Mouse (Mus musculus) heart, embryonic 14.5 days (tissue): ENCODE data around the gene Inka2. TPM values are rescaled to one million over a fixed set of nuclear protein-coding genes. Genes with fewer than 3 reads are reported as not detected.
A peak's percentile ranks its signal among the peaks of the same experiment; 100 is the strongest.
"Not testable (repeated sequence)": the region's sequence is repeated elsewhere in the genome, so short reads cannot be mapped to it uniquely, and the experiment has no call there.

Source experiments
- ATAC-seq: fragments of 200-750 bp; cut with Nextera tagmentation; 2 replicates; pipeline ENCODE4 v1.8.0; 2017; ENCODE audit warnings: low read depth, moderate TSS enrichment; ENCODE audit not compliant: insufficient number of reproducible peaks, insufficient read depth, low FRiP score
- H3K27ac ChIP-seq, 2 experiments: fragments of 200-500 bp in 1 of 2; fragments of 300-500 bp in 1 of 2; sonication (generic) in 1 of 2; replicated peaks in 1 of 2; 2 replicates each; pipeline ENCODE4 v1.5.1; 2012 to 2014; ENCODE audit warnings: low read depth in 2 of 2, low read length in 2 of 2, control low read depth in 1 of 2, mild to moderate bottlenecking in 1 of 2, mixed read lengths in 1 of 2; ENCODE audit not compliant: control insufficient read depth in 1 of 2, insufficient read depth in 1 of 2
- H3K27me3 ChIP-seq: fragments of 300-500 bp; sonication (generic); 2 replicates; pipeline ENCODE4 v1.6.1; 2014; ENCODE audit warnings: mild to moderate bottlenecking, low read length, control low read depth; ENCODE audit not compliant: control insufficient read depth, insufficient read depth
- H3K36me3 ChIP-seq: fragments of 300-500 bp; sonication (generic); 2 replicates; pipeline ENCODE4 v1.6.1; 2014; ENCODE audit warnings: mild to moderate bottlenecking, control low read depth, low read length, mixed read lengths; ENCODE audit not compliant: control insufficient read depth, insufficient read depth
- H3K4me1 ChIP-seq, 2 experiments: fragments of 200-500 bp in 1 of 2; fragments of 300-500 bp in 1 of 2; sonication (generic) in 1 of 2; 2 replicates each; pipeline ENCODE4 v1.6.1; 2012 to 2014; ENCODE audit warnings: low read length in 2 of 2, control low read depth in 1 of 2, mixed read lengths in 1 of 2; ENCODE audit not compliant: control insufficient read depth in 2 of 2, insufficient read depth in 2 of 2
- H3K4me2 ChIP-seq: fragments of 300-500 bp; sonication (generic); 2 replicates; pipeline ENCODE4 v1.6.1; 2014; ENCODE audit warnings: mild to moderate bottlenecking, low read length
- H3K4me3 ChIP-seq, 2 experiments: fragments of 200-500 bp in 1 of 2; fragments of 300-500 bp in 1 of 2; sonication (generic) in 1 of 2; 2 replicates each; pipeline ENCODE4 v1.5.1; 2012 to 2014; ENCODE audit warnings: low read length in 2 of 2, mild to moderate bottlenecking in 2 of 2, control low read depth in 1 of 2, low read depth in 1 of 2, moderate library complexity in 1 of 2; ENCODE audit not compliant: control insufficient read depth in 1 of 2, insufficient read depth in 1 of 2
- H3K9ac ChIP-seq: fragments of 300-500 bp; sonication (generic); 2 replicates; pipeline ENCODE4 v1.6.1; 2014; ENCODE audit warnings: mild to moderate bottlenecking, low read length
- H3K9me3 ChIP-seq: fragments of 300-500 bp; sonication (generic); 2 replicates; pipeline ENCODE4 v1.6.1; 2016; ENCODE audit warnings: low read length, control low read depth; ENCODE audit not compliant: control insufficient read depth
- WGBS: fragments of 180-500 bp; shearing (Covaris S2); extraction: QIAGEN DNeasy Blood & Tissue Kit; methylation state at CpG from one replicate; pipeline ENCODE4 v1.1.7; 2014; 5-methylcytosine and 5-hydroxymethylcytosine counted together
- polyA plus RNA-seq: library from polyadenylated mRNA; unstranded; fragments of >200 nt; fragmentation: Nextera tagmentation; extraction: Ambion mirVana; gene quantifications from 2 replicates; pipeline ENCODE4 v1.2.1, GENCODE M21; 2014

The Inka2 gene
- polyA plus RNA-seq, 1 experiment from 2014 or later = 1.7 TPM

DNA sequence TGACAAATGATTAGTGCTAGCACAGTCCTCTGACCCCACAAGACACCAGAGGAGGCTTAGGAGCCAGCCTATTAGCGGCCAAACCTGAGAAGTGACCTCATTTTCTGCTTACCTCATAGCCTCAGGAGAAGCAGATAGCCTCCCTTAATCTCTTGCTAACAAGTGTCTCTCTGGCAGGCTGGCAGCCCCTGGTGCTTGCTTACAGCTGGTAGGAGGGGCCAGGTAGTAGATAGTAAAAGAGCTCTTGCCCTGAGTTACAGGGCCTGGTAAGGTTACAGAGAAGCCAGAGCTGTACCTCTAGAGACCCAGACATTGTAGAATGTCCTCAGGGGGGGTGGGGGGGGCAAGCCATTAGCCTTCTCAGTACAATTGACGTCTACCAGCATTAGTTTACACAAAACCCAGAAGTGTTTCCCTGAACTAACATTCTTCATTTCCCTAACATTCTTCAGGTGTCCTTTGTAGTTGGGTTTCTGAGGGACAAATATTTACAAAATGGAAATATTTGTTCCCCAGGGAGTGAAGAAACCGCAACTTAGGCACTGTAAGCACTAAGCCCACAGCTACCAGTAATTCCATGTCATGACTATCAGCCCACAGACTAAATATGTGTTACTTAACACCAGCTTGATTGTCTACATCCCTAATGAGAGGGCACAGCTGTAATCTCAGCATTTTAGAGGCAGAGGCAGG, 5.0 kb upstream of the Inka2 start:
- Histone ChIP-seq H3K36me3 (no peaks in the 10 kb centered on the region), H3K4me1 (peaks cover 32 to 66% of the 10 kb centered on the region in 2 experiments), H3K4me2 (no peak overlapping the region), H3K27ac (peak overlapping the region; percentile 63 to 65), H3K27me3 (no peaks in the 10 kb centered on the region), H3K9me3 (no peaks in the 10 kb centered on the region), H3K4me3 (no peak overlapping the region), H3K9ac (no peak overlapping the region)
- WGBS = 34% methylated on average over 3 of the region's 3 CpGs
- no peak for ATAC-seq

DNA sequence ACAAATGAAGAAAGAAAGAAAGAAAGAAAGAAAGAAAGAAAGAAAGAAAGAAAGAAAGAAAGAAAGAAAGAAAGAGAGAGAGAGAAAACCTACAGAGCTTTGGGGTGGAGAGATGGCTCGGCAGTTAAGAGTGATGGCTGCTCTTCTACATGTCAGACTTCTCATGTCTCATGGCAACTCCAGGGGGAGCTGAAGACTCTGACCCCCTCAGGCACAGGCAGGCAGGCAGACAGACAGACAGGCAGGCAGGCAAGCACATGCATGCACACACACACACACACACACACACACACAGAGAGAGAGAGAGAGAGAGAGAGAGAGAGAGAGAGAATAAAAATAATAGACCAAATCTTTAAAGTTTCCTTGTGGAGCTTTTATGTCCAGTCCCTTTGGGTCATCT, 3.6 kb upstream of the Inka2 start:
- 44% methylated on average over 1 of the region's 1 CpGs for WGBS
- not testable (repeated sequence) for H3K27me3 ChIP-seq, ATAC-seq, H3K9me3 ChIP-seq, H3K4me3 ChIP-seq, H3K27ac ChIP-seq, H3K9ac ChIP-seq, H3K36me3 ChIP-seq
- H3K4me1 ChIP-seq = peaks cover 28 to 63% of the 10 kb centered on the region in 2 experiments
- H3K4me2 ChIP-seq = peak overlapping the region; percentile 44

DNA sequence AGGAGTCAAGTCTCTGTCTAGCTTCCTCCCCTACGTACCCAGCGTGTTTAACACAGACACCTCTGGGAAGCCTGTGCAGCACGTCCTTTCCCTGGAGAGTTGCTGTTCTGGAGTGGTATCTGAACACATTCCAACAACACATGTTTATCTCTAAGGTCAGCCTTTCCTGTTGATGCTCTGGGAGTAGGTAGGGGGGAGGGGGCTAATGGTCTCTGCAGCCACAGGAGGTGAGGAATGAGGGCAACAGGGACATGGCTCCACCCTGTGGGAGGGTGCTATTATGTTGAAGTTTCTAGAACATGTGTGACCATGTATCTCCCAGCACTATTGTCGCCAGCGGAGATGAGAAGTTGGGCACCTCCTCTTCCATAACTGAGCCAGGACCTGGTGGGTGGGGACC, 3.0 kb upstream of the Inka2 start:
- H3K4me3 ChIP-seq = 0 out of 4 replicates have a peak overlapping the region, but pooled peaks of 1 of the 2 experiments have one; percentile 0
- H3K4me2 ChIP-seq = peak overlapping the region; percentile 44
- ATAC-seq = peak; percentile 8; the same call in 1 of the 2 replicates
- H3K9me3 ChIP-seq = no peaks in the 10 kb centered on the region
- H3K9ac ChIP-seq = no peak overlapping the region
- no peaks in the 10 kb centered on the region for H3K27me3 ChIP-seq
- H3K36me3 ChIP-seq = no peaks in the 10 kb centered on the region
- no peak overlapping the region for H3K27ac ChIP-seq
- WGBS = 20% methylated on average over 5 of the region's 5 CpGs
- peaks cover 24 to 61% of the 10 kb centered on the region in 2 experiments for H3K4me1 ChIP-seq

DNA sequence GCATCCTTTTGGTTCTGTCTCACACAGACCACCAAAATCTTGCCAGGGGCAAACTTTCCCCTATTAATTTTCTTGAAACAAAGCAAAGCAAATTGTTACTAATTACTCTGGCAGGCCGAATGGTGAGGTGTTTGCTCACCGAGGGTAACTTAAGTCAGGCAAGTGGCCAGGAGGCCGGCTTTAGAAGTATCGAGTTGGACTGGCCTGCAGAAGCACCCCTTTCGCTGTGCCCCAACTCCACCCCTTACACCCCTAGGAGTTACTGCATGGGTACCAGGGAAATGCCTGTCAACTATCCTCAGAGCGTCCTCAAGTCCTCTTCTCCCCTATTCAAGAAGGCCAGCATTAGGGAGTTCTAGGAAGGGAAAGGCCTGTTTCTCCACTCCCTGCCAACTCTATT, 828 bp upstream of the Inka2 start:
- no peak overlapping the region for H3K9ac ChIP-seq
- no peak overlapping the region for H3K27ac ChIP-seq
- no peaks in the 10 kb centered on the region for H3K9me3 ChIP-seq
- H3K4me3 ChIP-seq = no peak overlapping the region
- H3K36me3 ChIP-seq = no peaks in the 10 kb centered on the region
- no peak for ATAC-seq
- WGBS = 67% methylated on average over 6 of the region's 6 CpGs
- H3K4me2 ChIP-seq = peak overlapping the region; percentile 98; the same call in 1 of the 2 replicates
- no peaks in the 10 kb centered on the region for H3K27me3 ChIP-seq
- H3K4me1 ChIP-seq = peaks cover 21 to 62% of the 10 kb centered on the region in 2 experiments

DNA sequence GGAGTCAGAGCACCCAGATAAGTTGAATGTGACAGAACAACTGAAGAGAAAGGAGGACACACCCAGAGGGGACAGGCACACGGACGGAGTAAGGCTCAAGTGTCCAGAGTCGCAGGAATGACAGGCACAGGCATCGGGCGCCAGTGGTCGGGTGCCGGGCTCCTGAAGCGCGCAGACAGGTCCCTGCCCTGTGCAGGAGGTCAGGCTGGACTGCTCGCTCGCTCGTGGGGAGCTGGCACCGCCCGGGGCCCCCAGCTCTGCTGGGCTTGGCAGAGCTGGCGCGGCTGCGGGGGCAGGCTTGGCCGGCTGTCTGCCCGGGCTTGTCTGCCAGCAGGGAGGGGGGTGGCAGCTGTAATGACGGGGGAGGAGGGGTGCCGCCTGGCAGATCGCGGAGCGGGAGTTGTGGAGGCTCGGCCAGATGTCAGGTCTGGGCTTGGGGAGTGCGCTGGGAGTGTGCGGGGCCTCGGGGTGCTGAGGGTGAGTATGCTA, 706 bp downstream of the Inka2 start:
- H3K36me3 ChIP-seq = no peaks in the 10 kb centered on the region
- under 1% methylated on average over 28 of the region's 28 CpGs for WGBS
- H3K27ac ChIP-seq = peak overlapping the region in 1 of 2 experiments; percentile 41; a peak in 2 of 4 replicates
- peak; percentile 22 for ATAC-seq
- H3K4me2 ChIP-seq = peak overlapping the region; percentile 98
- no peaks in the 10 kb centered on the region for H3K27me3 ChIP-seq
- H3K9me3 ChIP-seq = no peaks in the 10 kb centered on the region
- peaks cover 18 to 51% of the 10 kb centered on the region in 2 experiments for H3K4me1 ChIP-seq
- H3K4me3 ChIP-seq = peak overlapping the region; percentile 51 to 57
- peak overlapping the region; percentile 73 for H3K9ac ChIP-seq

DNA sequence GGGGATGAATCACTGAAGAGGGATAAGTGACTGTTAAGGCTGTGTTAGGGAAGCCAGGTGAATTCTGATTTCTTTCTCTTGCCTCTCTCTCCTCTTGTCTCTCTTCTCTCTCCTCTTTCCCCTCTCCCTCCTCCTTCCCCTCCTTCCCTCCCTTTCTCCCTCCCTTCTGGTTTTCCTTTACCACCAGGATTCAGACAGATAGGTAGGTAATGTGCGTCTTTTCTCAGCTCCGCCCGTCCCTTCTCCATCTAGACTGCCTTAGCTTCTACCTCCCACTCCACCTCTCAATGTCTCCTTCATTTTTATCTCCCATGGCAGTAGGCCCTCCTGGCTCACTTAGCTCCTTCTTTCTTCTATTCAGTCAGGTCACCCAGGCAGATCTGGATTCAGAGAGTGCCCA, 1.2 kb downstream of the Inka2 start:
- H3K4me2 ChIP-seq = peak overlapping the region; percentile 98
- H3K27ac ChIP-seq = no peak overlapping the region
- no peaks in the 10 kb centered on the region for H3K27me3 ChIP-seq
- peaks cover 21 to 52% of the 10 kb centered on the region in 2 experiments for H3K4me1 ChIP-seq
- H3K4me3 ChIP-seq = peak overlapping the region; percentile 51 to 57
- ATAC-seq = no peak
- WGBS = 30% methylated on average over 3 of the region's 3 CpGs
- no peaks in the 10 kb centered on the region for H3K9me3 ChIP-seq
- H3K9ac ChIP-seq = peak overlapping the region; percentile 73
- H3K36me3 ChIP-seq = no peaks in the 10 kb centered on the region

DNA sequence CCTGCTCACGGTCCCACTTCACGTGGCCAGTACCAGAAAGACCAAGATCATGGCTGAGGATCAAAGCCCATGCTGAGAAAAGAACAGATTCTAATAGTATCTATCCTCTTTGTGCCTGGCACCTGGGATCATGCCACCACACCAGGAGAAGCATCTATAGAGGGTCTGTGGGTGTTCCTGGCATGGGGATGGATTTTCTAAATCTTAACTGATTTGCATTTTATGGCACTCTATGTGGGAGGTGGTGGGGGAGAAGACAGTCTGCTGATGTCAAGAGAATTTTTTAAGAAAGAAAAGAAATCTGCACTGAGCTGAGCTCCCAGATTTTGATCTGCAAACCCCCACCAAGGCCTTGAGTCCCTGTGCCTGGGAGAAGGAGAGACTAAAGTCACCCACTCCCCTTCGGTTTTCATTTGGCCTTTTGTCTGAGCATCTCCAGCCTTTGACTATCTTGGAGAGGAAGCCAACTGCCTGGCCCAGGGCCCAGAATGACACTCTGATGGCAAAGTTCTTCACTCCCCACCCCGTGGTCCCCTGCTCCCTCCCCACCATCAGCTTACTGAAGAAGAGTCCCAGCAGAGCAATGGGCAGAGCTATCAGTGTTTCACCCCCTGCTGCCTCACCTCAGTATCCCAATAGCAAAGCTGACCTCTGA, 2.1 kb downstream of the Inka2 start:
- Histone ChIP-seq H3K4me3 (peak overlapping the region in 1 of 2 experiments; percentile 57; a peak in 1 of 4 replicates), H3K4me1 (peaks cover 17 to 43% of the 10 kb centered on the region in 2 experiments), H3K36me3 (no peaks in the 10 kb centered on the region), H3K9ac (no peak overlapping the region), H3K27me3 (no peaks in the 10 kb centered on the region), H3K4me2 (peak overlapping the region; percentile 98), H3K9me3 (no peaks in the 10 kb centered on the region), H3K27ac (no peak overlapping the region)
- 52% methylated on average over 4 of the region's 4 CpGs for WGBS
- no peak for ATAC-seq
